Mouse (Mus musculus): ENCODE data around the gene Ngb. TPM values are rescaled to one million over a fixed set of nuclear protein-coding genes. Genes with fewer than 3 reads are reported as not detected.

The Ngb gene
- total RNA-seq, 2 experiments from 2014 or later = not detected

DNA sequence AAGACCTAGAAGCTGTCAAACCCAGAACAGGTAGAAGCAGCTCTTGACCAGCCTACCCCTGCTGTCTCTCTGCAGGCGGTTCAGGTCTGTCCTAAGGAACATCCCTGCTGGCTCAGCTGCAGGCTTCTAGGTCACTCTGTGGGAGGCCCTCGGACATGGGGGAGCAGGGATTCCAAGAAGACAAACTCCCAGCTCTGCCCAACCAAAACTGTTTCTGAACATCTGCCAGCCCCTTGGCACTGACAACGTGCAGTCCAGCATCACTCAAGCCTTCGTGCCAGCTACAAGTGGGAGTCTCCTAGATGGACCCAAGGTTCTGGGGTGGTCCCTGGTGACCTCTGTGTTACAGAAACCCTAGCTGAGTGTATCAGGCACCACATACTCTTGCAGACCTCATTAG, 9.1 kb downstream of the Ngb start:
- ATAC-seq (ENCODE audit: poor library complexity, severe bottlenecking) = no peak

DNA sequence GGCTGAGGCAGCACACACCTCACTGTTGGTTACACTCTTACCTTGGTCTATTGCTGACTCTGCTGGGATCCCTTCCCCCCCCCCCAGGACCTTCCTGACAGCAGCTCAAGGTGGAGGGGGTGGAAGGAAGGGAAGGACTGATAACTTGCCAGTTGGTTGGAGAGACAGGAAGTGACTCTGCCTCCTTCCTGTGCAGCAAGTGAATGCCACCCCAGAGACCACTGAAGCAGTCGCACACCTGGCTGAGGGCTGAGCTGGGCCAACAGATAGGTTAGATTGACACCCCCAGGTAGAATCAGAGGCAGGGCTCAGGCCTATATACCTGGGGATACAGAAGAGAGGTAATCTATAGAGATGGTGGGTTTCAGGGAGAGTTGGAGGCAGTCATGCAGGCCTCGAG, 10.4 kb downstream of the Ngb start:
- ATAC-seq (ENCODE audit: poor library complexity, severe bottlenecking) = no peak

DNA sequence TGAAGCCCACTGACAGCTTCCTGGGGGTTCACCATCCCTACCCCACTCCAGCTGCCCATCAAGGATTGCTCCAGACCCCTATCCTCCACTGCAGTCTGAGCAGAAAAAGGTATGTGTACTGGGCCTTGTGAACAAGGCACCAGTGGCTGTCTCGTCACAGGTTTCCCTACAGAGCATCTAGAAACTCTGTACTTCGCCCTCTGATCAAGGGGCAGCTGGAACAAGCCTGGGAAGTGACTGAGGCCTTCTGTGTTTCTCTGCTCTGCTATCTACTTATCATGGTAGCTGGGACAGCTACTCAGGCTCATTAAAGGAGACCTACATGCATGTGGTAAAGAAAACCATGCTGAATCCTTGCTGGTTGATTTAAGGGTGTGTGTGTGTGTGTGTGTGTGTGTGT, 12.6 kb downstream of the Ngb start:
- ATAC-seq (ENCODE audit: poor library complexity, severe bottlenecking) = no peak

DNA sequence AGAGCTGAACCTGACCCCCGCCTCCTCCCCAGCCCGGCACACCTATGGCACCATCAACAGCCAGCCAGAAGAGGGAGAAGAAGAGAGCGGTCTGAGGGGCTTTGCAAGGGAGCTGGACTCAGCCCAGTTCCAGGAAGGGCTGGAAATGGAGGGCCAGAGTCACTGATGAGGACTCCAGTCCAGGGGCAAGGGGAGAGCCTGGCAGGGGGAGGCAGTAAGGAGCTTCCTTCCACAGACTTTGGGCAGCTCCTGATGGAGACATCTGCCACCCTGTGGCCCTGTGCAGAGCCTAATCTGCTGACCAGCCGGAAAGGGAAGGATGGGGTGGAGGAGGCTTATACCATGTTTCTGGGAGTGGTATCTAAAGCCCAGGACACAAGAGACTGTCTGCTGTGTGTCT, 13.1 kb downstream of the Ngb start:
- ATAC-seq (ENCODE audit: poor library complexity, severe bottlenecking) = no peak

DNA sequence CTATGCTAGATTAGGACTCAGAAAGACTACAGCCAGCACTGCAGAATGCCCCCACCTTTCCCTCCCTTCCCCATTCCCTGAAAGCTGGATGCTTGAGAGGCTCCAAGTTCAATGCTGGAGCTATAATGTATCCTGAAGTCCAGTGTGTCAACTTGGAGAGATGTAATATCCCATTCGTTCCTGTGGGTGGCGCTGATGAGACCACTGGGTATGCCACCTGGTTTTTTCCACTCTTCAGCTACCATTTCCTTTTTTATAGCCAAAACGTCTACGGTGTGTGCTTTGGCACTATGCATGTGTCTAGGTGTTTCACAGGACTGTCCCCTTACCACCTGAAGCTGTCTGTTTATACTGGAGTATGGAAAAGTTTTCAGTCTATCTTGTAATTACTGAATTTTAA, 14.0 kb downstream of the Ngb start:
- no peak for ATAC-seq (ENCODE audit: poor library complexity, severe bottlenecking)

DNA sequence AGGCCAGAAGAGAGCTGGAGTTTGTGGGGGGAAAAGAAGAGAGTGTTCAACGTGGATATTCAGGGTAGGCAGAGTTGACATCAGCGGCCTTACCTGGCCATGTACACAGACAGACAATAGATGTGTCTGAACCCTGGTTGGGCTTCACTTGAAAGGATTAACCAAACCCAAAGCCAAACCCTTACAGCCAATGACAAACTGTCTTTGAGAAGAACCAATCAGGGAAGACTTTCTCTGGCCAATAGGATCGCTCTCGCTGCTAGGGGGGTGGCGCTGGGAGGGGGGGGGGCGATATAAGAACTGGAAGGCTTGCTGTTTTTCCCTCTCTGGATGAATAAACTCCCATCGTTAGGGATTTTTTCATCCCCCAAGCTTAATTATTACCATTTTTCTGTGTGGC, 15.1 kb downstream of the Ngb start:
- no peak for ATAC-seq (ENCODE audit: poor library complexity, severe bottlenecking)

DNA sequence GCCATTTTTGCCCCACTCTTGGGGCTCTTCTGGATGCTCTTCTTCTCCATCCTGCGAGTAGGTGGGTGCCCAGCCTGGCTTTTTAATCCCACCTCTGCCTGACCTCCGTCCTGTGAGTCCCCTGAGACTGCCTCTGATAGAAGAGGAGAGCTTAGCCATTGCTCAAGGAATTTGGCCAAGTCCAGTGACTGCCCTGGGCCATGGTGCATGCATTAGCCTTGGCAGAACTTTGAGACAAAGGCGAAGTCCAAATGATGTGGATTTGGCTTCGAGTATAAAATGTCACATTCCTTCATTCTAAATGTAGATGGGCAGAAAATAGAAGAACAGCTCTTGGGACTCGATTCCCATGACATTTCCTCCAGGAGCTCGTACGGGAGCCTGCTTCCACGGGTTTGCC, 19.5 kb downstream of the Ngb start:
- no peak for ATAC-seq (ENCODE audit: poor library complexity, severe bottlenecking)

DNA sequence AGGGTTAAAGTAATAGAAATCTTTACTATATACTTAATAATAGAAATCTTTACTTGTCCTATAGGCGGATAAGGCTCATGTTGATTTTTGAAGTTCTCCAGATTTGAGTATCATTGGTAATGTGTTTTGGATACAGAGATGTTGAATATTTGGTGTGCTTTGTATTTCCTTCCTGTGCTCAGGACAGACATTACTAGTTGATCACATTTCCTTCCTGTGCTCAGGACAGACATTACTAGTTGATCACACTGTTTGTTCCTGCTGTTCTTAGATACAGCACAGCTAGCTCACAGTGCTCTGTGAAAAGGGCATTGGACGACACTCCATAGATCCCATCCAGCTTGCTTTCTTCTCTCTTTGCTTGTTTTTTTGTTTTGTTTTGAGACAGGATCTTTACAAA, 25.7 kb downstream of the Ngb start:
- ATAC-seq (ENCODE audit: poor library complexity, severe bottlenecking) = no peak

DNA sequence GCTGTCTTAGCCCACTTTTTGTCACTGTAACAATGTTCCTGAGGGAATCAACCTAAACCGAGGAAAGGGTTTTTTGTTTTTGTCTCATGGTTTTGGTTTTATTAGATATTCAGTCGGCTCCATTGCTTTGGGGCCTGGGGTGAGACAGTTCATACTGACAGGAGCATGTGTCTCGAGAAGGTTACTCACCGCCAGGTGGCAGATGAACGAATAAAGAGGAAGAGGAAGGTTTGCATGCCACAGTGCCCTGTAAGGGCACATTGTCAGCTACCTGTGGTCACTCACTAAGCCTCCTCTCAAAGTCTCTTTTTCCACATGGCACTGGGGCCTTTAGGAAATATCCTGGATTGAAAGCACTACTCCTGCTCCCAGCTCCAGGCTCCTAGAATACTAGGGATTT, 31.8 kb downstream of the Ngb start:
- ATAC-seq (ENCODE audit: poor library complexity, severe bottlenecking) = no peak

DNA sequence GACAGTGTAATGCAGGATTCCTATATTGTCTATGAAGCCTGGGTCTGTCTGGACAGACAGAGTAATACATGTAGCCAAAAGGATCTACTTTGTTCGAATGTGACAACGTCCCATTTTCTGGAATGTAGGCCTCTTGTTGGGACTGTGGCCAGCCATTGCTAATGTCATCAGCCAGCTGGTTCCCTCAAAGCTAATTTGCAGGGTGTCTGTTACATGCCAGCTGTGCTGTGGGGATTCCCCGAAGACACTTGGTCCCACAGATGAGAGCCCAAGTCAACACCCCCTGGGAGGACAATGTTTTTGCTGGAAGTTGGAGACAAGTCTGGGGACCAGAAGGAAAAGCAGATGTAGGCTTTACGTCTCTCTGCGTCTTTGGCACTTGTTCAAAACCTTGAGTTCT, 35.9 kb downstream of the Ngb start:
- no peak for ATAC-seq (ENCODE audit: poor library complexity, severe bottlenecking)

DNA sequence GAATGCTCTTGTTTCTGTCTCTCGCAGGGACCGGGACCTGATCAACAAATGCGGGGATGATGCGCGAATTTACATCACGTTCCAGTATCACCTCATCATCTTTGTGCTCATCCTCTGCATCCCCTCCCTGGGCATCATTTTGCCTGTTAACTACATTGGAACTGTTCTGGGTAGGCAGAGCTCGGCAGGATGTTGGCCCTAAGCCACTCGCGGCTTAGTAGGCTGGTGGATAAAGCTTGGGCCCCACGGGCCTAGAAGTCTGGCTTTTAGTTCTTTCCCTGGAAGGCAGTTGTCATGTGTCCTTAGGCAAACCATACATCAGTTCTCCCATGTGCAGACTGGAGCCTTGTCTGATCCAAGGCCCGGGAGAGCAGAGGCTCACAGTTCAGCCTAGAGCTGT, 36.9 kb downstream of the Ngb start:
- no peak for ATAC-seq (ENCODE audit: poor library complexity, severe bottlenecking)

DNA sequence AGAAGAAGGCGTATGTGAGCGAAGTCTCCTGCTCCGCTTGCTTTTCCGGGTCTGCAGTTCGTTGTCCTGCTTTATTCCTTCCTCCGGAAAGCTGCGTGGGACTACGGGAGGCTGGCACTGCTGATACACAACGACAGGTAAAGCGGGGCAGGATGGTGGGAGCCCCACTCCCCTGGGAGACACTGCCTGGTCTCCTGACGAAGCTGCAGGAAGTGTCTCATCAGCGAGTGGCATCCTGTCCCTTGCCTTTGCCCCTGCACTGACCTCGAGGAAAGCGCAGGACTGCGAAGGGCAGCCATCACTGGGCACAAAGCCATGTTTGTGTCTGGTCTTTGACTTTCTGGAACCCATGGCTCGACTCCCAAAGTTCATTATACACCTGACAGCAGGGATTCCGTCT, 45.3 kb downstream of the Ngb start:
- no peak for ATAC-seq (ENCODE audit: poor library complexity, severe bottlenecking)

DNA sequence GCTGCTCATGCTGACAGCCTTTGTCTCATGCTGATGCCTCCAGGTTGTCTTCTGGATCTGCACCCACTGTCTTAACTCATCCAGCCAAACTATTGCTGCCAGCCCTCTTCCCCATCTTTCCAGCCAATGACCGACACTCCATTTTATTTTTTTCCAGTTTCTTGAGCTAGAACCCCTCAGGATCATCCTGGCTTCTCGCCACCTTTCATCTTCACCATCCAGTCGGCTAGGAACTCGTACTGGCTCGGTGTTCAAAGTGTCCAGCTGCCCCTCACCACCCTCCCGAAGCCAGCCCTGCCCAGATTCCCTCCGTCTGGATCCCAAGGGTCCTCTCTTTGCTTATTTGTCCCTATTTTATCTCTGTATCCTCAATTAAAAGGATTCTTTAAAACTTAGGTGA, 47.5 kb downstream of the Ngb start:
- ATAC-seq (ENCODE audit: poor library complexity, severe bottlenecking) = no peak

DNA sequence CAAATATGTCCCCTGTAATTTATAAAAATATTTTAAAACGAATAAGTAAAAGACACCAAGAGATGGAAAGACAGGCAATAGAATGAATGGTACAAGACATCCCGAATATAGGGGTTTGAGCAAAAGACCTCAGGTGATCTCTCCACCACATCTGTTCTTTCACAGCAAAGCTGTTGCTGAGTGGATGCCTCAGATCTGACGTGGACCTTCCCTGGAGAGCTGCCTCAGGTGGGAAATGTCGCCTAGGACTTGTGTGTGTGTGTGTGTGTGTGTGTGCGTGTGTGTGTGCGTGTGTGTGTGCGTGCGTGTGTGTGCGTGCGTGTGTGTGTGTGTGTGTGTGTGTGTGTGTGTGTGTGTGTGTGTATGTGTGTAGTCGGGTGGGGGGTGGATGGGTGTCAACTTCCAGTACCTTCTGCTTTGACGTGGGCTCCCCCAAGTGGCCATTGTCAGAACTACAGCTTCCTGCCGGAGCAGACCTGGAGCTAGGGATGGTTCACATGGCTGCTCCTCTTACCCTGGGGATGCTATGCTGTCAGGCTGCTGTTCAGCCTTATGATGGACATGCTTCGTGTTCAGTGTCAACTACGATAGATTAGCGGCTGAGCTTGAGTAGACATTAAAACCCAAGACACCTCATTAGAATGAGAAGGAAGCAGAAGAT, 49.5 kb downstream of the Ngb start:
- ATAC-seq (ENCODE audit: poor library complexity, severe bottlenecking) = peak; percentile 82

DNA sequence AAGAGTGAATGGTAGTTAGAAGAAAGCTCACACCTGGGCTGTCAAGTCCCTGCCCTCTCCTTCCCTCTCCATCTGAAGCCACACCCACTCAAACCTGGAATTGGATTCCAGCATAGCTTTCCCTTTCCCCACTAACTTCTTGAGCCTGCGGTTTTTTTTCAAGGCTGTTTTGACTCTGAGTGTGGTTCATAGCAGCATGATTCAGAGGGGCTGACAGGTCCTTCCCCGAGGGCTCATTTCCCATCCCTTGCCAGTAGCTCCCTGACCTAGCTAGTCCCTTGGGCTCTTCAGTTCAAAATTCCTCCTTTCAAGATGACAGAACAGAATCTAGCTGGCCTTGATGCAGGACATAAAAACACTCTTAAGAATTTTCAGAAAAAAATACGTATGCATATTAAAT, 54.8 kb downstream of the Ngb start:
- no peak for ATAC-seq (ENCODE audit: poor library complexity, severe bottlenecking)

Other genes starting within 250 kb of the Ngb start
- gene Irf2bpl, start 217.7 kb downstream of the Ngb start, total RNA-seq (2015) = 3.0 and 3.6 TPM in 2 replicates
- 1.4 and 3.5 TPM in 2 replicates for gene Irf2bpl, start 217.7 kb downstream of the Ngb start, total RNA-seq (2017)
- gene Cipc, start 155.5 kb downstream of the Ngb start, total RNA-seq (2015) = 12.0 and 12.9 TPM in 2 replicates
- gene Cipc, start 155.5 kb downstream of the Ngb start, total RNA-seq (2017) = 8.9 and 11.0 TPM in 2 replicates
- gene Zdhhc22, start 112.1 kb downstream of the Ngb start, total RNA-seq (2015) = not detected in 2 replicates
- gene Zdhhc22, start 112.1 kb downstream of the Ngb start, total RNA-seq (2017) = not detected in 2 replicates
- not detected in 2 replicates for gene Tmem63c, start 81.2 kb downstream of the Ngb start, total RNA-seq (2015)
- gene Tmem63c, start 81.2 kb downstream of the Ngb start, total RNA-seq (2017) = not detected in 2 replicates
- gene Gstz1, start 44.6 kb upstream of the Ngb start, total RNA-seq (2015) = 9.7 and 10.6 TPM in 2 replicates
- 8.5 and 11.6 TPM in 2 replicates for gene Gstz1, start 44.6 kb upstream of the Ngb start, total RNA-seq (2017)
- 3.6 and 3.9 TPM in 2 replicates for gene Pomt2, start 45.4 kb upstream of the Ngb start, total RNA-seq (2015)
- gene Pomt2, start 45.4 kb upstream of the Ngb start, total RNA-seq (2017) = 3.1 and 3.3 TPM in 2 replicates
- gene Samd15, start 97.2 kb upstream of the Ngb start, total RNA-seq (2015) = 0.18 and 0.22 TPM in 2 replicates
- 0.11 and 1.2 TPM in 2 replicates for gene Samd15, start 97.2 kb upstream of the Ngb start, total RNA-seq (2017)
- gene Tmed8, start 97.9 kb upstream of the Ngb start, total RNA-seq (2015) = 7.1 and 7.9 TPM in 2 replicates
- gene Tmed8, start 97.9 kb upstream of the Ngb start, total RNA-seq (2017) = 8.7 and 10.8 TPM in 2 replicates
- gene Noxred1, start 136.2 kb upstream of the Ngb start, total RNA-seq (2015) = 0.87 and 1.9 TPM in 2 replicates
- gene Noxred1, start 136.2 kb upstream of the Ngb start, total RNA-seq (2017) = 0.45 and 0.81 TPM in 2 replicates
- 29.3 and 38.2 TPM in 2 replicates for gene Vipas39, start 163.7 kb upstream of the Ngb start, total RNA-seq (2015)
- gene Vipas39, start 163.7 kb upstream of the Ngb start, total RNA-seq (2017) = 26.4 and 30.9 TPM in 2 replicates
- 45.5 and 61.6 TPM in 2 replicates for gene Ahsa1, start 163.9 kb upstream of the Ngb start, total RNA-seq (2015)
- 166 and 169 TPM in 2 replicates for gene Ahsa1, start 163.9 kb upstream of the Ngb start, total RNA-seq (2017)
- gene Ism2, start 197.2 kb upstream of the Ngb start, total RNA-seq (2015) = not detected in 2 replicates
- not detected in 2 replicates for gene Ism2, start 197.2 kb upstream of the Ngb start, total RNA-seq (2017)